Mouse (Mus musculus) left cerebral cortex, adult 18-20 months (tissue): ENCODE measurements around the gene Rmdn2. TPM values are rescaled to one million over a fixed set of nuclear protein-coding genes. Genes with fewer than 3 reads are reported as not detected.

Experiments used
- DNase-seq, 2 experiments: peaks; one replicate each; pipeline ENCODE4 v3.0.0; 2021 to 2022; ENCODE audit warnings: low spot score in 2 of 2, mixed read lengths in 1 of 2
- total RNA-seq, 2 experiments: library from RNA; stranded (reverse); gene quantifications; 2 replicates each; pipeline ENCODE4 v1.2.3; 2021

Rmdn2 gene
- total RNA-seq, 2 experiments from 2014 or later: 12.7 to 15.3 TPM

- peak; percentile 72 to 79 for DNase-seq
Observed at GRCm38 (mm10) chr17:79614691-79615588, 3.3 kb downstream of the Rmdn2 start.

GRCm38 (mm10) chr17:79615897-79616296 lies 4.2 kb downstream of the Rmdn2 start:
- no peak for DNase-seq

- DNase-seq: no peak
Observed at GRCm38 (mm10) chr17:79616621-79617020, 5.0 kb downstream of the Rmdn2 start.

- no peak for DNase-seq
Observed at GRCm38 (mm10) chr17:79618455-79618854, 6.8 kb downstream of the Rmdn2 start.

- DNase-seq: no peak
Observed at GRCm38 (mm10) chr17:79618984-79619383, 7.3 kb downstream of the Rmdn2 start.

- DNase-seq: no peak
Observed at GRCm38 (mm10) chr17:79622050-79622449, 10.4 kb downstream of the Rmdn2 start.

GRCm38 (mm10) chr17:79622574-79622973 lies 10.9 kb downstream of the Rmdn2 start:
- DNase-seq: no peak

- DNase-seq: no peak
Observed at GRCm38 (mm10) chr17:79623841-79624240, 12.2 kb downstream of the Rmdn2 start.

GRCm38 (mm10) chr17:79626241-79626816 lies 14.7 kb downstream of the Rmdn2 start:
- DNase-seq: no peak

GRCm38 (mm10) chr17:79649893-79650292 lies 38.2 kb downstream of the Rmdn2 start:
- no peak for DNase-seq

- DNase-seq: no peak
Observed at GRCm38 (mm10) chr17:79650297-79650696, 38.6 kb downstream of the Rmdn2 start.

GRCm38 (mm10) chr17:79653171-79653570 lies 41.5 kb downstream of the Rmdn2 start:
- no peak for DNase-seq

GRCm38 (mm10) chr17:79654187-79654586 lies 42.5 kb downstream of the Rmdn2 start:
- no peak for DNase-seq

- DNase-seq: no peak
Observed at GRCm38 (mm10) chr17:79657785-79658184, 46.1 kb downstream of the Rmdn2 start.

- no peak for DNase-seq
Observed at GRCm38 (mm10) chr17:79658452-79658851, 46.8 kb downstream of the Rmdn2 start.

- DNase-seq: no peak
Observed at GRCm38 (mm10) chr17:79658863-79659262, 47.2 kb downstream of the Rmdn2 start.

GRCm38 (mm10) chr17:79661387-79661786 lies 49.7 kb downstream of the Rmdn2 start:
- DNase-seq: peak; percentile 76 to 87

- no peak for DNase-seq
Observed at GRCm38 (mm10) chr17:79661848-79662247, 50.2 kb downstream of the Rmdn2 start.

GRCm38 (mm10) chr17:79663393-79664105 lies 51.9 kb downstream of the Rmdn2 start:
- DNase-seq: peak; percentile 6 to 25

GRCm38 (mm10) chr17:79664106-79664417 lies 52.4 kb downstream of the Rmdn2 start:
- DNase-seq: no peak

GRCm38 (mm10) chr17:79670837-79671236 lies 59.2 kb downstream of the Rmdn2 start:
- DNase-seq: no peak

- DNase-seq: no peak
Observed at GRCm38 (mm10) chr17:79695106-79695505, 83.4 kb downstream of the Rmdn2 start.
